Mouse (Mus musculus) gastrocnemius, postnatal 36 days (tissue): ENCODE data around the gene Ccnt2. TPM values are rescaled to one million over a fixed set of nuclear protein-coding genes. Genes with fewer than 3 reads are reported as not detected.
A peak's percentile ranks its signal among the peaks of the same experiment; 100 is the strongest.

Source experiments
- DNase-seq, 2 experiments: peaks; one replicate each; pipeline ENCODE4 v3.0.0; 2022
- intact Hi-C: fragments of 180-260 bp; cut with DNase I; formaldehyde crosslinking; loops from one replicate; pipeline ENCODE4 v1.15.1; 2025
- total RNA-seq, 2 experiments: library from RNA; stranded (reverse); gene quantifications; 2 replicates each; pipeline ENCODE4 v1.2.3; 2021

The Ccnt2 gene
- total RNA-seq, 2 experiments from 2014 or later: 20.2 to 22.7 TPM

- no peak for DNase-seq
- intact Hi-C loops: no loop called here
Observed at GRCm38 (mm10) chr1:127785882-127786281, 11.9 kb downstream of the Ccnt2 start.

- intact Hi-C loops: no loop called here
Observed at GRCm38 (mm10) chr1:127788943-127789342, 15.0 kb downstream of the Ccnt2 start.

GRCm38 (mm10) chr1:127793459-127793858 lies 19.5 kb downstream of the Ccnt2 start:
- intact Hi-C loops: no loop called here
- no peak for DNase-seq

More at GRCm38 (mm10) chr1:127788943-127789342, 15.0 kb downstream of the Ccnt2 start:
- DNase-seq: no peak

GRCm38 (mm10) chr1:127795087-127795769 lies 21.3 kb downstream of the Ccnt2 start:
- no peak for DNase-seq
- intact Hi-C loops: no loop called here

- intact Hi-C loops: no loop called here
- DNase-seq: no peak
Observed at GRCm38 (mm10) chr1:127796341-127796740, 22.4 kb downstream of the Ccnt2 start.

GRCm38 (mm10) chr1:127796752-127797151 lies 22.8 kb downstream of the Ccnt2 start:
- intact Hi-C loops: no loop called here
- DNase-seq: no peak

- intact Hi-C loops: no loop called here
- no peak for DNase-seq
Observed at GRCm38 (mm10) chr1:127802916-127803315, 29.0 kb downstream of the Ccnt2 start.

- intact Hi-C loops: no loop called here
- DNase-seq: no peak
Observed at GRCm38 (mm10) chr1:127808671-127809070, 34.7 kb downstream of the Ccnt2 start.

- intact Hi-C loops: no loop called here
- no peak for DNase-seq
Observed at GRCm38 (mm10) chr1:127812929-127813328, 39.0 kb downstream of the Ccnt2 start.

- DNase-seq: no peak
- intact Hi-C loops: no loop called here
Observed at GRCm38 (mm10) chr1:127816381-127816780, 42.4 kb downstream of the Ccnt2 start.

GRCm38 (mm10) chr1:127827325-127827724 lies 53.4 kb downstream of the Ccnt2 start:
- intact Hi-C loops: loop anchor here (5.0 to 10.0 kb wide), 4 partner anchors 95 to 997 kb away; no protein-coding TSS in a partner anchor
- no peak for DNase-seq

GRCm38 (mm10) chr1:127830215-127830921 lies 56.4 kb downstream of the Ccnt2 start:
- no peak for DNase-seq
- intact Hi-C loops: no loop called here

- intact Hi-C loops: no loop called here
- no peak for DNase-seq
Observed at GRCm38 (mm10) chr1:127833714-127834113, 59.8 kb downstream of the Ccnt2 start.

- intact Hi-C loops: no loop called here
- DNase-seq: no peak
Observed at GRCm38 (mm10) chr1:127834202-127834601, 60.2 kb downstream of the Ccnt2 start.

- DNase-seq: no peak
- intact Hi-C loops: no loop called here
Observed at GRCm38 (mm10) chr1:127836619-127837018, 62.7 kb downstream of the Ccnt2 start.

- DNase-seq: no peak
- intact Hi-C loops: no loop called here
Observed at GRCm38 (mm10) chr1:127838602-127839001, 64.6 kb downstream of the Ccnt2 start.

GRCm38 (mm10) chr1:127845472-127845871 lies 71.5 kb downstream of the Ccnt2 start:
- no peak for DNase-seq
- intact Hi-C loops: no loop called here

- intact Hi-C loops: no loop called here
- DNase-seq: no peak
Observed at GRCm38 (mm10) chr1:127850075-127850610, 76.2 kb downstream of the Ccnt2 start.

- DNase-seq: peak; percentile 14 to 15
- intact Hi-C loops: no loop called here
Observed at GRCm38 (mm10) chr1:127854486-127855222, 80.7 kb downstream of the Ccnt2 start, which contains the start of gene Map3k19. TSS of gene Map3k19 (minus strand) at chr1:127855031.
